ENCODE assay signal across 26 mouse cellular contexts in genomic region chr5:64747461-64747860, GRCm38 (mm10). TPM values are rescaled to one million over a fixed set of nuclear protein-coding genes. Genes with fewer than 3 reads are reported as not detected.
A peak's percentile ranks its signal among the peaks of the same experiment; 100 is the strongest.
DNase-seq lines count a peak whose midpoint lies in the region; ATAC-seq lines count a peak whose summit lies in the region.
"Had no signal": no experiment of that assay in that cellular context is flagged by ENCODE, and none has a peak within 500 bp of the region (broad histone marks: within the 10 kb centered on the region; RNA-seq: fewer than 3 reads in every experiment).

No protein-coding gene starts in this region.

- intact Hi-C loops in left cerebral cortex, postnatal 25 days (cut with DNase I): no loop called here

- no peaks in the 10 kb centered on the region for H3K36me3 ChIP-seq in forebrain, embryonic 15.5 days
- H3K36me3 ChIP-seq: embryonic facial prominence, embryonic 10.5 days; embryonic facial prominence, embryonic 13.5 days; forebrain, embryonic 12.5 days; heart, embryonic 10.5 days; heart, embryonic 13.5 days; hindbrain, embryonic 12.5 days; hindbrain, embryonic 15.5 days had no signal

- H3K9me3 ChIP-seq in forebrain, embryonic 15.5 days: no peaks in the 10 kb centered on the region
- H3K9me3 ChIP-seq: embryonic facial prominence, embryonic 10.5 days; embryonic facial prominence, embryonic 13.5 days; forebrain, embryonic 12.5 days; heart, embryonic 10.5 days; heart, embryonic 13.5 days; hindbrain, embryonic 15.5 days had no signal

- DNase-seq in cerebellum, postnatal 10 days: peak; percentile 40 to 58
- no peak for DNase-seq in cerebellum, adult 11-12 months
- peak; percentile 16 for DNase-seq in lung, postnatal 36 days
- no peak for DNase-seq in lung, postnatal 25 days (ENCODE audit: low spot score)
- no peak for DNase-seq in left cerebral cortex, postnatal 25 days (ENCODE audit: low spot score in 2 of 2)
- DNase-seq: adrenal gland, postnatal 10 days; adrenal gland, postnatal 36 days; cerebellum, adult 2 months; cerebellum, adult 9-11 months; cerebellum, postnatal 36 days; embryo, embryonic 11 days; gastrocnemius, postnatal 10 days; gastrocnemius, postnatal 36 days; heart, adult 2 months; heart, postnatal 14 days had no signal

- H3K27ac ChIP-seq in forebrain, embryonic 15.5 days (replicated peaks): no peak overlapping the region
- H3K27ac ChIP-seq: embryonic facial prominence, embryonic 10.5 days; embryonic facial prominence, embryonic 13.5 days; forebrain, embryonic 12.5 days; heart, adult 2 months; heart, embryonic 10.5 days; heart, embryonic 13.5 days; hindbrain, embryonic 12.5 days; hindbrain, embryonic 15.5 days had no signal

- 28% methylated on average over 1 of the region's 1 CpGs for WGBS in forebrain, embryonic 15.5 days

- H3K4me2 ChIP-seq in forebrain, embryonic 15.5 days (replicated peaks): no peak overlapping the region
- H3K4me2 ChIP-seq: embryonic facial prominence, embryonic 13.5 days; forebrain, embryonic 12.5 days; heart, embryonic 13.5 days; hindbrain, embryonic 12.5 days; hindbrain, embryonic 15.5 days had no signal

- no peak overlapping the region for H3K9ac ChIP-seq in forebrain, embryonic 15.5 days (replicated peaks)
- H3K9ac ChIP-seq: embryonic facial prominence, embryonic 13.5 days; forebrain, embryonic 12.5 days; heart, embryonic 13.5 days; hindbrain, embryonic 12.5 days; hindbrain, embryonic 15.5 days had no signal

- ATAC-seq in megakaryocyte progenitor cell, adult 5-6 weeks (replicated peaks; ENCODE audit: poor library complexity): peak; percentile 87
- ATAC-seq in forebrain, embryonic 15.5 days (replicated peaks): no peak
- ATAC-seq: forebrain, embryonic 16.5 days; Patski had no signal

- H3K4me1 ChIP-seq in forebrain, embryonic 15.5 days: no peaks in the 10 kb centered on the region
- H3K4me1 ChIP-seq: embryonic facial prominence, embryonic 13.5 days; forebrain, embryonic 12.5 days; hindbrain, embryonic 15.5 days had no signal

- no peaks in the 10 kb centered on the region for H3K27me3 ChIP-seq in forebrain, embryonic 15.5 days
- H3K27me3 ChIP-seq: embryonic facial prominence, embryonic 13.5 days; forebrain, embryonic 12.5 days; heart, embryonic 13.5 days; hindbrain, embryonic 12.5 days; hindbrain, embryonic 15.5 days; Patski had no signal

- H3K4me3 ChIP-seq in forebrain, embryonic 15.5 days: no peak overlapping the region
- H3K4me3 ChIP-seq: embryonic facial prominence, embryonic 10.5 days; embryonic facial prominence, embryonic 13.5 days; forebrain, embryonic 12.5 days; heart, adult 2 months; heart, embryonic 10.5 days; heart, embryonic 13.5 days; hindbrain, embryonic 12.5 days; hindbrain, embryonic 15.5 days had no signal

RNA-seq across cellular contexts. Expression of gene Klf3, which starts 55.7 kb away (rescaled TPM):
- total RNA-seq in megakaryocyte progenitor cell, adult 5-6 weeks (2015): 30.7 and 42.7 TPM in 2 replicates
- total RNA-seq in megakaryocyte progenitor cell, adult 5-6 weeks (2017): 9.4 and 12.5 TPM in 2 replicates
- 33.0 and 34.0 TPM in 2 replicates for polyA plus RNA-seq in forebrain, embryonic 15.5 days (2015; fragmentation: Nextera tagmentation; extraction: Ambion mirVana)
- 10 to 100 TPM; 25.2 to 26.3 TPM for total RNA-seq in left cerebral cortex, postnatal 25 days (2021)

Comparison
In these comparisons a context has a peak if more than half of its experiments do, and no peak if none do; other contexts are left out.
1. DNase-seq: peak in cerebellum, postnatal 10 days (2 of 2) and lung, postnatal 36 days (single experiment); none in cerebellum, adult 11-12 months (single experiment), lung, postnatal 25 days (single experiment) and left cerebral cortex, postnatal 25 days (0 of 2).